Mouse (Mus musculus) layer of hippocampus, postnatal 25 days (tissue): ENCODE results near the gene Ifrd2. TPM values are rescaled to one million over a fixed set of nuclear protein-coding genes. Genes with fewer than 3 reads are reported as not detected.
A peak's percentile ranks its signal among the peaks of the same experiment; 100 is the strongest.

ENCODE experiments used
- DNase-seq, 2 experiments: peaks; one replicate each; pipeline ENCODE4 v3.0.0; 2022; ENCODE audit warnings: mixed read lengths in 2 of 2, low spot score in 1 of 2; ENCODE audit errors: extremely low spot score in 1 of 2
- total RNA-seq, 2 experiments: library from RNA; stranded (reverse); gene quantifications; 2 replicates each; pipeline ENCODE4 v1.2.3; 2021

Ifrd2 gene
- total RNA-seq, 2 experiments from 2014 or later = 11.8 to 16.8 TPM

DNA sequence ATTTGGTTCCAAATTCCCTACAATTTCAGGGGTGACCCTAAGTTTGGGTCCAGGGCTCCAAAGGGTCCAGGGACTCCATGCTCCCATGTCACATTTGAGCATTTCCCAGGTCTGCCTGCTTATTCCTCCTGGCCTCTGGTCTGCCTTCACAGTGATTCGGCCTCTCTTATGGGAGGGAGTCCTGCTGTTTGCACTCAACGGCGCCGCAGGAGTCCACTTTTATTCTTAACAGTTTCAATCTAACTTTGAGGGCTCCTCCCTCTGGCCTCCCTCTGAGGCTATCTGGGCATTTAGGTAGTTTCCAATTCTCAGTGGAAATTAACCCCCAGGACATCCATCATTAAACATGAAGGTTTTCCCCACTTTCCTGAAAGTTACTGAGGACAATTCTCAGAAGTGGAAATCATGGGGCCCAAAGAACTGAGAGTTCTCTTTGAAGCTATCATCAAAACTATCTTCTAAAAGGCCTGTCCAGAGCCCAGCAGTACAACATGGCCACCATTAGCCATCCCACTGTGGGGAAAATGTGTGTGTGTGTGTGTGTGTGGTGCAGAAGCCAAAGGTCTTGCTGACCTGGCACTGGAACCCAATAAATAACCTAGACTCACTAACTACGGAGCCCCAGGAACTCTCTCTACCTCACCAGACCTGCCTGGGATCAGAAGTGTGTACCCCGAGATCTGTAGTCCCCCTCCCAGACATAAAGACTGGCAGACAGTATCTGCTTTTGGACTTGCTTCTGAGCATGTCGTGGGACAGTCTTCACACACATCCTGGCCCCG is 7.0 kb downstream of the Ifrd2 start:
- no peak for DNase-seq

DNA sequence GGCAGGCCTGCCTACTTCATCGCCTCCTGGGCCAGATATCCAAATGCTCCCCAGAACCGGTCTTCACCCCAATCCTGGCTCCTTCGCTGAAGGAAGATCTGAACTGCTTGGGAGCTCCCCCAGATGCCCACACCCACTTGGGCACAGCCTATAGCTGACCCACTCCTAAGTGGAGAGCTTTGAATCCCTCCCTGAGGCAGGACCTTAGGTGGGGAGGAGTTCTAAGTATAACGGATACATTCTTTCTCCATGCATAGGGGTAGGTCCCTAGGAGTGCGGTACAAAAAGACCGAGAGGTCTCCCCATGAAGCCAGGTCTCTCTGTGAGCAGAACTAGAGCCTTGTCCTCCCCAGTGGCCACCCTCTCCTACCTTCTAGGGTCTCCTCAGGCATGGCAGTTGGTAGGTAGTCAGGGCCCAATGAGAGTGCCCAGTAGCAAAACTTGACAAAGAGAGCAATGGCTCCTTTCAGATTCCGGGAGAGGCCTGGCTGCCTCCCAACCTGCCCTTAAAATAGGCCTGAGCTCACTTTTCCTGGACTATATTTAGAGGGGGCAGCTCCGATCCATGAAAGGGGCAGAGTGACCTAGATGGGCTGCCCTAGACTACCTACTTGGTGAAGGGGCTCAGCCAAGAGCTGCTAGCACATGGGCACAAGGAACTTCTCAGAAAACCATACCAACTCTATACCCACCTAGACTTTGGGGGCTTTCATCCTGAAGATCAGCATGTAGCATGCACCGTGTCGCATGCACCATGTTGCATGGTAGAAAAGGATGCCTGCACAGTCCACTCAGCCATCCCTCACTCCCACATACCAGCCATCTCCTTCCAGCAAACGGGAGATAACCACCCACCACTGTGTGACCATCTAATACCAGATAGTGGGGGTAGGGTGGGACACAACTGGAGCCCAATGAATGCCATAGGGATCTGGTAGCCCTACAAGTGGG is 9.5 kb downstream of the Ifrd2 start:
- no peak for DNase-seq

DNA sequence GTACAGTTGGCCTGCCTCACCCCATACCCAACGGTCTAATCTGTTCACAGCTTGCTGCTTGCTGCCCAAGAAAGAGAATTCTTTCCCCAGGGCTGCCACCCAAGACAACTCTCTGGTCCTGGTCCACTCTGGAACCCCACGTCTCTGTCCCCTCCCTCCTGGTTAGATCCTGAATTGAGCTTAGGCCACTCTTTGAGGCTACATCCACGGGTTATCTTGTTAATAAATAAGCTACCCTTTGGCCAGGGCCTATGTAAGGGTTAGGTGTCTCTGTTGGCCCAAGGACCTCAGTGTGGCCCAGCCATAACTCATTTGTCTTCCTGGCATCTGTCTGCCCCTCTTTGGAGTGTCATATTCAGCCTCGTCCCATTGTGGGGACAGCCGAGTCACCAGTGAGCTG is 10.9 kb downstream of the Ifrd2 start:
- no peak for DNase-seq

DNA sequence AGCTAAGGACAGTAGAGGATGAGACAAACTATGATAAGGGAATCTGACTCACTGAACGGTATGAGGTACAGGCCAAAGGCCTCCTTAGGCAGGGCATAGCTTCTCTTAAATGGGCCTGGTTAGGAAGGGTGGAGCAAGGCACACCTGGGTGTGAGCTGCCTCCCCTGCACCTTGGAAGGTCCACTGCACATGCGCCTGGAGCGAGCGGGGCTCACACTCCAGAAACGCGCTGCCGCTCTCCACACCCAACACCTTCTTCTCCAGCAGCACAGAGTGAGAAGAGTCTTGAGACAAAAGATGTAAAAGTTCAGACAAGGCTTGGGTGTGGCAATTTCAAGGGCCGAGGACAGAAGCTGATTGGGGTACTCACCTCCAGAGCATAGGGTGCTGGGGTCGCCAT is 12.0 kb downstream of the Ifrd2 start:
- DNase-seq = no peak

DNA sequence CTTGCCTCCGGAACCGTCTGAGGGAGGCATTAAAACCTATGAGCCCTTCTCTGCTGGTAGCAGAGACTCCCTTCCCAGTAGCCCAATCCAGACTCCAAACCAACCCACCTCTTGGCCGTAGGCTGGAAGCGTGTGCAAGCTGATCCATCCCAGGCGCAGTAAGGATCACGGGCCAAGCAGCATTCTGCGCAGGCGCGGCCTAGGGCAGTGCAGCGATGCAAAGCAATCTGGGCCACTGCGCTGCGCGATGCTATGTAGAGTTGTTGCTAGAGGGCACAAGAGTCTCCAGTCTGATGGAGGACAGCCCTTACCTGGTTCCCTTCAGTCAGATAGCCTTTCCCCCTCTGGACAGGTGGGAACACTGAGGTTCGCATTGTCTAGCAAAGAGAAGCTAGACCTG is 12.4 kb downstream of the Ifrd2 start:
- DNase-seq = no peak

DNA sequence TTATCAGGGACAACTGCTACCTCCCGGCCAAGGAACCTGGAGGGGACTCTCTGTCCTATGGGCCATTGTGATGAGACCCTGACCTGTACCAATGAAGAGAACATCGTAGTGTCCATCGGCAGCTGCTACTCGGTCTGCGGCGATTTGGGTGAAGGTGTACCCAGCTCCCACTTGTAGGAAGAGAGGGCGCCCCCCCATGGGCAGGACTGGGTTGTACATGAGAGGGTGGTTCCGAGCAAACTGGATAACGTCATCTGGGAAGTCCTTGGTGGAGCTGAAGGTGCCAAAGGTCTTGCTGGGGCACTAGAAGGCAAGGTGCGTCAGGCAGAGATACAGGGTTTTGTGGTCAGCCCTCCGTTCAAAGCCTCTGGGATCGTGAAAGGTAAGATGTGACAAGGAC is 13.3 kb downstream of the Ifrd2 start:
- DNase-seq = no peak

DNA sequence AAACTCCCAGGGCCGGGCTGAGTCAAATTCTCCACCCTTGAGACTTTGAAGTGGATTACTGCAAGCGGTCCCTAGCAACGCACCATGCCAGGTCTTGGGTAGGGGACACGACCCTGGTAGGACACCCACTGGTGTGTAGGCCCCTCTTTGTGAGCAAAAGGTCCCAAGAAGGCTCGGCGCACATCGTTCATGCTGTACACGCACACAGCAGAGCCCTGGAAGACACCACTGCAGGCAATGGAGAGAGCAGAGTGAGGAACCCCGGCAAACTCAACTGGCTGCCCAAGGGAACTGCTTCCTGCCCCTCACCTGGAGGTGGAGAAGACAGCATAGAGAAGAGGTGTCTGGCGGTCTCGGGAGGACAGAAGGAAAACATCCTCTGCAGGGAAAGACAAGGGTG is 13.8 kb downstream of the Ifrd2 start:
- DNase-seq = no peak

DNA sequence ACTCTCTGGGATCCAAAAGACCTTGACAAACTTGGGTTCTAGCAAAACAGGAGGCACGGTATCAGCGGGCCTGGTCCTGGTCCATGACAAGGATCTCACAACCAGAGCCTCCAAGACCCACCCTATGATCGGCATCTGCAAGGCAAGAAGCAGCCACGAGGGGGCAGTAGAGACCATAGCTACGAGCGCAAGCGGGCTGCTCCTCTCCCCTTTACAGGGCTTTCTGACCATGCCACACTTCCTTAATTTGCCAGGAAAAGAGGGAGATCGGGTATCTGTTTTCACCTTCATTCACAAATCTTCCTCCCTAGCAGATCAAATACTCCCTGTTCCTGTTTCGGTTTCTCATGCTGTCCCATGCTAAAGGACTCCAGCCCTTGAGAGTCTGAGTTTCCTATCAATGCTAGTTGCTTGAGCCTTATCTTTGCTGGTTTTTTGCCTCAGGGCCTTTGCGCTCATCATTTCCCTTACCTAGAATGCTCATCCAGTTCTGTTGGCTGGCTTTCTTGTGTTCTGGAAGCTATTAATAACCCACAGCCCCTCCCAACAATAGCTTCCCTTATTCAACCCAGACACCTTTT is 14.7 kb downstream of the Ifrd2 start:
- DNase-seq = peak; percentile 96 to 100

DNA sequence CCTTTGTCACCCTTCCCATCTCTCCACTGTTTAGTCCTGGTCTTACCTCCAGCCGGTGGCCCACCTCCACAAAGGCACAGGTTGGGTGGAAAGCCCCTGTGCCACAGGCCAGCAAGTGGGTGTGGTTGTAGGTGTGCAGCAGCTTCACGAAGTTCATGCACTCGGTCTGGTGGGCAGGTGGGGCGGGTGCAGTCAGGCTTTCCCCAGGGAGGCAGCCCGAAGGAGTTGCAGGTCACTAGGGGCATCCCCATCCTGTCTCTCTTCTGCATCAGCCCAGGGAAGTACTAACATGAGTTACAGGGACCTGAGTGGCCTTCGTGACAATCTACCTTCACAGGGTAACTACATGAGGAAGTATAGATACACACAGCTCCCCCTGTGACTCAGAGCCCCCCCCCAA is 15.8 kb downstream of the Ifrd2 start:
- no peak for DNase-seq

DNA sequence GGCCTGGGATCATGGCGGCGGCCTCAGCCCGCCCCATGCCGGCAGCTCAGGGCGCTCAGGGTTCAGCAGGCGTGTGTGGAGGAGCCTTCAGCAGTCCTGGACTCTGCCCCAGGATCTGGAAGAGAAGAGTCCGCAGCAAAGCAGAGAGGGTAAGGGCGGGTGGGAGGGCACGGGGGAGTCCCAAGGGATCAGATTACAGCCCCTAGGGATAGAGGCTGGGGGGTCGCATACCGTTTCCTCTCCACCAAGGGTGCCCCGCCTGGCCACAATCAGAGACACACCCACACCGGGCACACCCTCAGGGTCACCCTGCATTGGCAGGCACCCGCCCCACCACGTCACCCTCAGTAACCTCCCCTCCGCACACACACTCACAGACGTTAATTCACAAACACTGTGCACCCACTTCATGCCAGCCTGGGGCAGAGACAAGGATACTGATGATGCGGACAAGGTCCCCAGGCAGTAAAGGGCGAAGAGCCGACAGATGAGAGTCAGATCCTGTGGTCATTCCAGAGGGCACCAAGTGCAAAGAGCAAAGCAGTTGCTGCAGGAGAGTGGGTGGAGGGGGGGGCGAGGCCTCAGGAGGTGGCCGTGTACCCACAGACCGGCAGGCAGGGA is 17.7 kb downstream of the Ifrd2 start:
- no peak for DNase-seq

DNA sequence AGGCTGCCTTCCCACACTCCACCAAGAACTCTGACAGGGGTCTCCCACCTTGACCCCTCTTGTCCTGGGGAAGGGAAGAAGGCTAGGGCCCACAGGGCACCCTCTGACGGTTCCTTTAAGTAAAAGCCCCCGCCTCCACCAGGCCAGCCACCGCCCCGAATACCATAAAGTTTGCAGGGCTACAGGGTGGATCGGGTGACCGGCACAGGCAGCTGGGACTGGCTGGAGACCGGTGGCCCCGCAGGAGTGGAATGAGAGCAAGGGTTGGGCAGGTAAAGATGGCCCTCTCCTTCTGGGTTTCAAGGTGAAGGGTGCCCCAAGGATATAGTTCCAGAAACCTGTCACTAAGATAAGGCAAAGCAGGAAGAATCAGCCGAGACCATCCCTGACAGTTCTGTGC is 19.1 kb downstream of the Ifrd2 start:
- no peak for DNase-seq

DNA sequence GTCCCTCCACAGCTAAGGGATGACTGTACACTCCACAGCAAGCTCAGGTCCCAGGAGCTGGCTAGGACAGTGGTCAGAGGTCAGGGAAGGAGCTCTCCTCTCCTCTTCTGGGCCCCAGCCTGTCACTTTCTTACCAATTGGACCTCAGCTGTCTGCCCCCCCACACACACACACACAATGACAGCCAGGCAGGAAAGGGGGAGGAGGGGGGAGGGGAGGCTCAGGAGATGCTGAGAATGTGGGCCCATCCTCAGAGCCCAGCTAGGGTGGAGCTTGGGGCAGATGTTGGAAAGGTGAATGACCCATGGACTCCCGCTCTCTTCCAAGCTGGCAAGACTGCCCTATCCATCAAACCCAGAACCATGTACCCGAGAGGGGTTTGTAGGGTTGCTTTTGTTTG is 19.6 kb downstream of the Ifrd2 start:
- no peak for DNase-seq

DNA sequence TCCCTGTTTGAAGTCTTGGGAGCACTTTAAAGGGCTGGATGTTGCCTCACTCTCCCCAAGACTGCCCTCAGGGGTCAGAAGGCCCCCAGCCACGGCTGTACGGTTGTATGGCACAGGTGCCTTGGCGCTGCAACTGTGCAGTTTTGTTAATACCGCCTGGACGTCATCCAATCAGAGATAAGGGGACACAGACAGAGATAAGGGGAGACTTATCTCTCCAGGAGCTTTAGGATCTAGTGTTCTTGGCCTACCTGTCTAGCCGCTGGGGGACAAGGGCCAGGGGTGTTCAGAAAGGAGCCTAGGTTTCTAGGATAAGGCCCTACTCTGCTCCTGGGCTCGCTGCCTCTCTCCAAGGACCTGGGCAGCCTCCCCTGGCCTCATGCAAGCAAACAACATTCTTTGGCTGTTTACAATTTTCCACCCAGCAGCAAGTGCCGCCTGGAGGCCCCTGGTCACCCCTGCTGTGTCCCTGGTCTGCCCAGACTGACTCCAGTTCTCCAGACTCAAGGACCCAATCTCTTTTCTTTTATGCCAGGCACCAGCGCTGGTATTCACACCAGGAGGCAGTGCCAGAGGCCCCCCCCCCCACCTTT is 20.3 kb downstream of the Ifrd2 start:
- DNase-seq = no peak

DNA sequence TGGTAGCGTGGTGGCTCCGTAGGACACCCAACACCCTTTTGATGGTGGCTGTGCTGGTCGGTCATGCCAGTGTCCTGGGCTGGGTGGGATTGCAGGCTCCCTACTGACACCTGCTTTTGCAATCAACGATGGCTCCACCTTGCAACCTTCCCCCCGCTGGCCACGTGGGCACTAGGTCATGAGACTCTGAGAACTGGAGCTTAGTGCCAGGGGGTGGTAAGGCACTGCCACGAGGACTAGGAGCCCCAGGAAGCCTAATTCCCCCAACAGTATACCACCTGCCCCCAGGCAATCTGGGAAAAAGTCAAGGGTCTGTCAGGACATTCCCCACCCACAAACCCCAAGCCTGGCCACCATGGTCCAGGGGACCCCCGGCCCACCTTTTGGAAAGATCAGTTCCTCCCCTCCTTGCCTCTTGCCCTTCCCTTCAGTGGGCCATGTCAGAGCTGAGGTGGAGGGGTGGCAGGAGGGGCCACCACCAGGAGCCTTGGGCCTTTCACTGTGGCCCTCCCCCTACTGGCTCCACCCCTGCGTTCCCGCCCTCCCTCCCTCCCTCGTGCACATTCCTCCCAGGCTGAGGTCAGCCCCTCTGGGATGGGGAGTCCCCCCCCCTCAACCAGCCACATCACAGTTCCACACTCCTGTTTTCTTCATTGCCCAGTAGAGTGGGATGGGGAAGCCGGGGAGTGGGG is 21.4 kb downstream of the Ifrd2 start, which contains the start of gene Sema3b:
TSS of gene Sema3b (minus strand) at position 489 of the 692 bp plus-strand sequence.
- no peak for DNase-seq

DNA sequence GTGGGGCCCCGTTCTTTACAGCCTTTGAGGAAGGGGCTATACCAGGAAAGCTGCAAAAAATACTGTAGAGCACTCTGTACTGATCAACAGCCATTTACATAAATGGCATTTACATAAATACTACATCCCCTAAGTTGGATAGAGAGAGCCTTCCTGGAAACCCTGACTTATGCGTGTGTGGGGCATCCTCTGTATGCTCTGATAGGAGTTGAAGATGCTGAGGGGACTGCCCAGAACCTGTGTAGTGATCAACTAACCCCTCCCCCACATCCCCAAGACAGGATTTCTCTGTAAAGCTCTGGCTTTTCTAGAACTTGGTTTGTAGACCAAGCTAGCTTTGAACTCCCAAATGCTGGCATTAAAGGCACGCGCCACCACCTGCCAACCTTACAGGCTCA is 22.0 kb downstream of the Ifrd2 start:
- DNase-seq = no peak

DNA sequence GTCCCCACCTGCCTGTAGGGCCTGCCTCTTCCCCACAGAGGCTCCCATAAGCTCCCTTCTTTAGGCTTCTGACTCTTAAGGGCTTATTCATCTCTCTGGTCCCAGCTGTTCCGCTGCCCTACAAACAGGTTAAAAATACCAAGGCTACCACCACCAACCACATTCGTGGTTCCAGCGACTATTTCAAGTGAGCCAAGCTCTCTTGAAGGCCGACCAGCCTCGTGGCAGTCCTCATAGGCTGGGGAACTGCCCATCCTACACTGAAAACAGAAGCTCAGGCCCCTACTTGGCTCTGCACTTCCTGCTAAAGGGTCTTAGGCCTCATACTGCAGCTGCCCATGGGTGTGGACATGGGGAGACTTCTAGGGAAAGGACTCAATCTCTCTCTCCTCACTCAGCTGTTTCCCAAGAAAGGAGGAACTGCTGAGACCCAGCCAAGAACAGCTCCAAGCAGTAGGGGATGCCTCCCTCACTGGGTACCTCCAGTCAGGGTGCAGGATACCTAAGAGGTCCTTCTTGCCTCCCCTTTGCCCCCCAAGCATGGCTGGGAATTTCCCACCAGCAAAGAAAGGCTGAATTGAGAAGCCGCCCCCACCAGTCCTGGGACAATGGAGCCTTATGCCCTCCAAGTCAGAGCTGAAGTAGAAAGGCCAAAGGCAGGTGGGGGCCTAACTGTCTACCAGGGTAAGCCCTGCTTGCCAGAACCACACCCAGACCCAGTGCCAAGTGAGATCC is 24.2 kb downstream of the Ifrd2 start:
- DNase-seq = peak in 1 of 2 experiments; percentile 34

DNA sequence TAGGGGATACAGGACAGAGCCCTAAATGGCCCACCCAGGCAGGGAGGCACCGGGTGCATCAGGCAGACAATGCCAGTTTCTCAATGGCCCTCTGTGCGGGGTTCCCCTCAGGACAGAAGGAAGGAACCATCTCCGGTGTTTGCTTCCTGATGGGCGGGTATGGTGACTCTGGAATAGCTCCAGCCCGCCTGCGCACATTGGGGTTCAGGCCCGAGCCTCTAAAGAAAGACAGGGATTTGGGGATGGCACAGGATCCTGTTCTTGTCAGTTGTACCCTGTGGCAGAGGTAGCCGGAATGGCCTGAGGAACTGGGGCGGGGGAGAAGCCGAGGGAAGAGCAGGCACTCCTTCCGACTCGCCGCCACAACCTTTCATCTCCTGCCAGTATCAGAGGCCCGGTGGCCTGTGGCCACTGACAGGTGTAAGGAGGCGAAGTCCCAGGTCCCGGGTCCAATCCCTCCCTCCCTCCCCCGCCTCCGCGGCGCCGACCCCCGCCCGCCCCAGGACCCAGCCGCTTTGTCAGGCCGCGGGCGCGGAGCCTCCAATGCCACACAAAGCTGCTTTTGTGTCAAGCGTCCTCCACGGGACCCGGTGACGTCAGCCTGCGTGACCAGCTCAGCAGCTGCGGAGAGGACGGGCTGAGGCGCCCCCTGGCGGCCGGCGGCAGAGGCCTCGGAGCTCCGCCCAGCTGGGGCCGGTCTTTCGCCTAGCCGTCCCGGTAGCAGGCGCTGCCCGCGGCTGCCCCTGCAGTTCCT is 24.9 kb downstream of the Ifrd2 start:
- DNase-seq = peak; percentile 99

DNA sequence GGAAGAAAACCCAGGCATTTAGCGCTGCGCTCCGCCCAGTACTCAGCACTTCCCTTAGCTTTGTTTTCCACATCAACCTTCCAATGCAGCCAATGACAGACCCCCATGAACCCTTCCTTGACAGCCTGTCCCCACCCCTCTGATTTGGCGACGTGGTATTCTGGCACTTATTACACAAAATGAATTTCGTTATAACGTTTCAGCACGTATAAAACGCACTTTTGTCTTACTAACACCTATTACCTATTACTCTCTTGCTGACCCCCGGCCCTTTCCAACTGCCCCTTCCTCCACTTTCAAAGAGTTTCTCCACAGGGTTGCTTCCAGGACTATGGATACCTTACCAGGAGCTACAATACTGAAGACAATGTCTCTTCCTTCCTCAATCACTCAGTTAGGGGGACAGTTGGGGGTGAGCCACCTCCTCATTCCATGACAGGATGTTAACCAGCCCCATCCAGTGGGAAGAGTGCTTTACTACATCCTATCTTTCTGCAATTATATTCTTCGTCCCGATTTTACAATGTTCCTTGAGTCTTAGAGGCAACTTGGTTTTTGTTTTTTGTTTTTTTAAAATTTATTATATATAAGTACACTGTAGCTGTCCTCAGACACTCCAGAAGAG is 25.6 kb downstream of the Ifrd2 start:
- DNase-seq = no peak
